In the genomic region with DNA sequence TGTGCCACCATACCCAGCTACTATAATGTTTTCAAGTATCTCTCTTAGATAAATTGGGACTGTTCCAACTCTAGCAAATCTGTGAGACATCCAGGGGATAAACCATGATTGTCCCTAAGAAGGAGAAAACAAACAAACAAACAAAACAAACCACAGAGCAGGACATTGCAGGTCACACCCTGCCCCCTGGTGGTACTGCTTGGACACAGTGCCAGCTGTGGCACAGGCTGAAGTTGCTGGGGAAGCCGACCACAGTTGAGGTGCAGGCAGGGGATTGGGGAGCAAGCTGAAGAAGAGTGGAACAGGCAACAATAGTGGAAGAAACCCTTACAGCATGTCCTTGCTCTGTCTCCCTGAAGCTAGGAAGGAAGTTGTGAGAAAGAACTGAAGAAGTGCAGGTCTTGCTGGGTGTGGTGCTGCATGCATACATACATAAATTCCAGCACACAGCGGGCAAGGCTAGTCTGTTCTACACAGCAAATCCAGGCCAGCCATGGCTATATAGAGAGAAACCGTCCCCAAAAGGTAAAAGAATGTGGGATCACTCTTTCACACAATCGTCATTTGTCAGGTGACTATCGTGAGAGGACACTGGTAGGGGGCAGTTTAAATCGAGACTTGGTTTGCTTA, we compare ENCODE assay signal across 9 mouse cellular contexts. TPM values are rescaled to one million over a fixed set of nuclear protein-coding genes. Genes with fewer than 3 reads are reported as not detected.
A peak's percentile ranks its signal among the peaks of the same experiment; 100 is the strongest.
DNase-seq lines count a peak whose midpoint lies in the region; ATAC-seq and TF ChIP-seq lines count a peak whose summit lies in the region.
"Had no signal": no experiment of that assay in that cellular context is flagged by ENCODE, and none has a peak within 500 bp of the region (broad histone marks: within the 10 kb centered on the region; RNA-seq: fewer than 3 reads in every experiment).

No protein-coding gene starts in this region.

- DNase-seq in forebrain, postnatal 0 days = no peak
- DNase-seq in midbrain, embryonic 10.5 days (ENCODE audit: low spot score) = peak; percentile 30
- DNase-seq in midbrain, embryonic 11.5 days (ENCODE audit: low spot score, missing footprints) = no peak
- DNase-seq in adrenal gland, postnatal 25 days = peak; percentile 53
- peak; percentile 47 to 86 for DNase-seq in kidney, postnatal 36 days
- peak in 1 of 2 experiments; percentile 27 for DNase-seq in spleen, adult 2 months (ENCODE audit: low read depth in 1 of 2, low spot score in 2 of 2)
- no peak for DNase-seq in forebrain, embryonic 10.5 days (ENCODE audit: extremely low spot score, low spot score)

- TF ChIP-seq CTCF in forebrain, postnatal 0 days (IDR thresholded peaks at IDR 0.05; ENCODE audit: low read depth) = peak; percentile 75
- TF ChIP-seq CTCF in spleen, adult 2 months (IDR thresholded peaks at IDR 0.05; ENCODE audit: extremely low read depth, insufficient read depth, insufficient read length, insufficient replicate concordance) = peak; percentile 55; the same call in 1 of the 2 replicates

- H3K4me3 ChIP-seq in forebrain, postnatal 0 days (ENCODE audit: low read depth, low read length) = no peak overlapping the region
- H3K4me3 ChIP-seq in forebrain, embryonic 12.5 days (replicated peaks) = no peak overlapping the region
- no peak overlapping the region for H3K4me3 ChIP-seq in midbrain, embryonic 10.5 days
- no peak overlapping the region for H3K4me3 ChIP-seq in midbrain, embryonic 11.5 days (ENCODE audit: low read depth, low read length)
- H3K4me3 ChIP-seq in spleen, adult 2 months (ENCODE audit: extremely low read depth, insufficient read depth, insufficient read length) = no peak overlapping the region
- H3K4me3 ChIP-seq in forebrain, embryonic 10.5 days = no peak overlapping the region
- H3K4me3 ChIP-seq: hindbrain, embryonic 15.5 days had no signal

- H3K9ac ChIP-seq in forebrain, postnatal 0 days = no peak overlapping the region
- H3K9ac ChIP-seq in forebrain, embryonic 12.5 days = no peak overlapping the region
- H3K9ac ChIP-seq in midbrain, embryonic 11.5 days (ENCODE audit: low read length) = no peak overlapping the region
- H3K9ac ChIP-seq: hindbrain, embryonic 15.5 days had no signal

- H3K4me1 ChIP-seq in forebrain, postnatal 0 days (ENCODE audit: insufficient read depth) = peaks cover 4% of the 10 kb centered on the region; the same call in 1 of the 2 replicates
- H3K4me1 ChIP-seq in forebrain, embryonic 12.5 days = peaks cover 15% of the 10 kb centered on the region
- peaks cover 18% of the 10 kb centered on the region for H3K4me1 ChIP-seq in midbrain, embryonic 10.5 days
- peaks cover 8% of the 10 kb centered on the region; the same call in 1 of the 2 replicates for H3K4me1 ChIP-seq in midbrain, embryonic 11.5 days (ENCODE audit: control insufficient read depth, insufficient read depth, low read length)
- peaks cover 8% of the 10 kb centered on the region; the same call in 1 of the 2 replicates for H3K4me1 ChIP-seq in spleen, adult 2 months (ENCODE audit: control insufficient read depth, insufficient read depth, insufficient read length)
- peaks cover 20% of the 10 kb centered on the region for H3K4me1 ChIP-seq in forebrain, embryonic 10.5 days

- H3K36me3 ChIP-seq in forebrain, postnatal 0 days (ENCODE audit: insufficient read depth) = no peaks in the 10 kb centered on the region
- H3K36me3 ChIP-seq in forebrain, embryonic 12.5 days (replicated peaks) = no peaks in the 10 kb centered on the region
- H3K36me3 ChIP-seq in midbrain, embryonic 10.5 days = no peaks in the 10 kb centered on the region
- H3K36me3 ChIP-seq in midbrain, embryonic 11.5 days (ENCODE audit: control insufficient read depth, insufficient read depth, low read length) = no peaks in the 10 kb centered on the region
- H3K36me3 ChIP-seq in spleen, adult 2 months (ENCODE audit: control insufficient read depth, insufficient read depth, low read length) = no peaks in the 10 kb centered on the region
- H3K36me3 ChIP-seq in forebrain, embryonic 10.5 days (replicated peaks) = no peaks in the 10 kb centered on the region
- H3K36me3 ChIP-seq: hindbrain, embryonic 15.5 days had no signal

- no peaks in the 10 kb centered on the region for H3K9me3 ChIP-seq in forebrain, postnatal 0 days (ENCODE audit: low read length)
- no peaks in the 10 kb centered on the region for H3K9me3 ChIP-seq in forebrain, embryonic 12.5 days
- no peaks in the 10 kb centered on the region for H3K9me3 ChIP-seq in midbrain, embryonic 10.5 days (replicated peaks)
- H3K9me3 ChIP-seq in midbrain, embryonic 11.5 days (ENCODE audit: control insufficient read depth, low read length) = no peaks in the 10 kb centered on the region
- H3K9me3 ChIP-seq in forebrain, embryonic 10.5 days = no peaks in the 10 kb centered on the region
- H3K9me3 ChIP-seq: hindbrain, embryonic 15.5 days had no signal

- no peaks in the 10 kb centered on the region for H3K27me3 ChIP-seq in forebrain, postnatal 0 days (ENCODE audit: insufficient read depth, low read length)
- H3K27me3 ChIP-seq in forebrain, embryonic 12.5 days = 0 out of 2 replicates have a peak, but pooled peaks cover 3% of the 10 kb centered on the region
- peaks cover 9% of the 10 kb centered on the region; the same call in 1 of the 2 replicates for H3K27me3 ChIP-seq in midbrain, embryonic 10.5 days (ENCODE audit: low read depth, poor library complexity, severe bottlenecking)
- no peaks in the 10 kb centered on the region for H3K27me3 ChIP-seq in midbrain, embryonic 11.5 days (ENCODE audit: control insufficient read depth, insufficient read depth, low read length)
- no peaks in the 10 kb centered on the region for H3K27me3 ChIP-seq in spleen, adult 2 months (ENCODE audit: control insufficient read depth, insufficient read depth, low read length)
- H3K27me3 ChIP-seq in forebrain, embryonic 10.5 days (ENCODE audit: poor library complexity, severe bottlenecking) = peaks cover 11% of the 10 kb centered on the region
- H3K27me3 ChIP-seq: hindbrain, embryonic 15.5 days had no signal

- TF ChIP-seq POLR2A in spleen, adult 2 months (IDR thresholded peaks at IDR 0.05; ENCODE audit: low read depth, low read length) = no peak

- ATAC-seq in forebrain, postnatal 0 days = no peak
- ATAC-seq in forebrain, embryonic 12.5 days (ENCODE audit: low FRiP score) = no peak
- no peak for ATAC-seq in midbrain, embryonic 11.5 days (ENCODE audit: low FRiP score)

- no peak overlapping the region for H3K27ac ChIP-seq in forebrain, postnatal 0 days (ENCODE audit: low read depth, low read length)
- no peak overlapping the region for H3K27ac ChIP-seq in forebrain, embryonic 12.5 days
- no peak overlapping the region for H3K27ac ChIP-seq in midbrain, embryonic 10.5 days (replicated peaks)
- H3K27ac ChIP-seq in midbrain, embryonic 11.5 days (ENCODE audit: low read depth, low read length) = no peak overlapping the region
- no peak overlapping the region for H3K27ac ChIP-seq in spleen, adult 2 months (ENCODE audit: insufficient read depth, low read length)
- no peak overlapping the region for H3K27ac ChIP-seq in forebrain, embryonic 10.5 days
- H3K27ac ChIP-seq: hindbrain, embryonic 15.5 days had no signal

- WGBS in forebrain, postnatal 0 days = 54% methylated on average over 6 of the region's 6 CpGs
- 61% methylated on average over 6 of the region's 6 CpGs for WGBS in forebrain, embryonic 12.5 days
- 58% methylated on average over 6 of the region's 6 CpGs for WGBS in midbrain, embryonic 10.5 days
- WGBS in midbrain, embryonic 11.5 days = 57% methylated on average over 6 of the region's 6 CpGs
- WGBS in spleen, adult 2 months = 65% methylated on average over 6 of the region's 6 CpGs
- WGBS in forebrain, embryonic 10.5 days = 58% methylated on average over 6 of the region's 6 CpGs

- no peak overlapping the region for H3K4me2 ChIP-seq in forebrain, postnatal 0 days (ENCODE audit: low read depth)
- no peak overlapping the region for H3K4me2 ChIP-seq in forebrain, embryonic 12.5 days
- H3K4me2 ChIP-seq in midbrain, embryonic 11.5 days = no peak overlapping the region
- H3K4me2 ChIP-seq: hindbrain, embryonic 15.5 days had no signal

RNA-seq across cellular contexts. Expression of gene Pck2, which starts 3.8 kb away (rescaled TPM):
- total RNA-seq in forebrain, postnatal 0 days (2014; rRNA removed) = 23.6 and 24.5 TPM in 2 replicates
- polyA plus RNA-seq in forebrain, postnatal 0 days (2015; fragmentation: Nextera tagmentation; extraction: Ambion mirVana) = 9.8 and 12.5 TPM in 2 replicates
- 19.0 and 19.8 TPM in 2 replicates for polyA plus RNA-seq in forebrain, embryonic 12.5 days (2016; fragmentation: Nextera tagmentation; extraction: Ambion mirVana)
- 16.5 and 18.5 TPM in 2 replicates for polyA plus RNA-seq in midbrain, embryonic 10.5 days (2016; fragmentation: Nextera tagmentation; extraction: Ambion mirVana)
- polyA plus RNA-seq in midbrain, embryonic 11.5 days (2014; fragmentation: Nextera tagmentation; extraction: Ambion mirVana) = 10.0 and 10.7 TPM in 2 replicates
- 33.9 and 46.2 TPM in 2 replicates for total RNA-seq in adrenal gland, postnatal 25 days (2021)
- polyA plus RNA-seq in spleen, adult 2 months (2012; rRNA removed) = 47.9 and 53.3 TPM in 2 replicates
- polyA plus RNA-seq in forebrain, embryonic 10.5 days (2016; fragmentation: Nextera tagmentation; extraction: Ambion mirVana) = 18.3 and 20.0 TPM in 2 replicates

RNA-seq across cellular contexts. Expression of gene Nrl, which starts 11.4 kb away (rescaled TPM):
- total RNA-seq in forebrain, postnatal 0 days (2014; rRNA removed) = 2.0 and 2.7 TPM in 2 replicates
- 0.21 TPM in 1 of 2 replicates, not detected in the other for polyA plus RNA-seq in forebrain, postnatal 0 days (2015; fragmentation: Nextera tagmentation; extraction: Ambion mirVana)
- polyA plus RNA-seq in forebrain, embryonic 12.5 days (2016; fragmentation: Nextera tagmentation; extraction: Ambion mirVana) = not detected in 2 replicates
- not detected in 2 replicates for polyA plus RNA-seq in midbrain, embryonic 10.5 days (2016; fragmentation: Nextera tagmentation; extraction: Ambion mirVana)
- polyA plus RNA-seq in midbrain, embryonic 11.5 days (2014; fragmentation: Nextera tagmentation; extraction: Ambion mirVana) = not detected in 2 replicates
- total RNA-seq in adrenal gland, postnatal 25 days (2021) = not detected in 2 replicates
- 0.02 and 0.40 TPM in 2 replicates for polyA plus RNA-seq in spleen, adult 2 months (2012; rRNA removed)
- not detected in 2 replicates for polyA plus RNA-seq in forebrain, embryonic 10.5 days (2016; fragmentation: Nextera tagmentation; extraction: Ambion mirVana)

RNA-seq across cellular contexts. Expression of gene Dcaf11, which starts 23.6 kb away (rescaled TPM):
- total RNA-seq in forebrain, postnatal 0 days (2014; rRNA removed) = 101 and 104 TPM in 2 replicates
- polyA plus RNA-seq in forebrain, postnatal 0 days (2015; fragmentation: Nextera tagmentation; extraction: Ambion mirVana) = 89.4 and 103 TPM in 2 replicates
- polyA plus RNA-seq in forebrain, embryonic 12.5 days (2016; fragmentation: Nextera tagmentation; extraction: Ambion mirVana) = 103 and 105 TPM in 2 replicates
- polyA plus RNA-seq in midbrain, embryonic 10.5 days (2016; fragmentation: Nextera tagmentation; extraction: Ambion mirVana) = 78.5 and 90.8 TPM in 2 replicates
- 76.4 and 85.4 TPM in 2 replicates for polyA plus RNA-seq in midbrain, embryonic 11.5 days (2014; fragmentation: Nextera tagmentation; extraction: Ambion mirVana)
- 131 and 160 TPM in 2 replicates for total RNA-seq in adrenal gland, postnatal 25 days (2021)
- polyA plus RNA-seq in spleen, adult 2 months (2012; rRNA removed) = 73.4 and 77.6 TPM in 2 replicates
- polyA plus RNA-seq in forebrain, embryonic 10.5 days (2016; fragmentation: Nextera tagmentation; extraction: Ambion mirVana) = 68.1 and 73.3 TPM in 2 replicates

RNA-seq across cellular contexts. Expression of gene A730061H03Rik, which starts 24.0 kb away (rescaled TPM):
- total RNA-seq in forebrain, postnatal 0 days (2014; rRNA removed) = not detected in 2 replicates
- polyA plus RNA-seq in forebrain, postnatal 0 days (2015; fragmentation: Nextera tagmentation; extraction: Ambion mirVana) = not detected in 2 replicates
- polyA plus RNA-seq in forebrain, embryonic 12.5 days (2016; fragmentation: Nextera tagmentation; extraction: Ambion mirVana) = 0.64 TPM in 1 of 2 replicates, not detected in the other
- 0.30 TPM in 1 of 2 replicates, not detected in the other for polyA plus RNA-seq in midbrain, embryonic 10.5 days (2016; fragmentation: Nextera tagmentation; extraction: Ambion mirVana)
- polyA plus RNA-seq in midbrain, embryonic 11.5 days (2014; fragmentation: Nextera tagmentation; extraction: Ambion mirVana) = 0.92 TPM in 1 of 2 replicates, not detected in the other
- 2.6 TPM in 1 of 2 replicates, not detected in the other for total RNA-seq in adrenal gland, postnatal 25 days (2021)
- polyA plus RNA-seq in spleen, adult 2 months (2012; rRNA removed) = 5.6 and 6.3 TPM in 2 replicates
- polyA plus RNA-seq in forebrain, embryonic 10.5 days (2016; fragmentation: Nextera tagmentation; extraction: Ambion mirVana) = not detected in 2 replicates

RNA-seq across cellular contexts. Expression of gene Cpne6, which starts 26.0 kb away (rescaled TPM):
- total RNA-seq in forebrain, postnatal 0 days (2014; rRNA removed) = 32.5 and 39.6 TPM in 2 replicates
- polyA plus RNA-seq in forebrain, postnatal 0 days (2015; fragmentation: Nextera tagmentation; extraction: Ambion mirVana) = 48.7 and 49.9 TPM in 2 replicates
- 0.55 and 0.90 TPM in 2 replicates for polyA plus RNA-seq in forebrain, embryonic 12.5 days (2016; fragmentation: Nextera tagmentation; extraction: Ambion mirVana)
- polyA plus RNA-seq in midbrain, embryonic 10.5 days (2016; fragmentation: Nextera tagmentation; extraction: Ambion mirVana) = 0.36 and 0.48 TPM in 2 replicates
- polyA plus RNA-seq in midbrain, embryonic 11.5 days (2014; fragmentation: Nextera tagmentation; extraction: Ambion mirVana) = 0.23 and 0.26 TPM in 2 replicates
- 0.12 TPM in 1 of 2 replicates, not detected in the other for total RNA-seq in adrenal gland, postnatal 25 days (2021)
- 0.02 TPM in 1 of 2 replicates, not detected in the other for polyA plus RNA-seq in spleen, adult 2 months (2012; rRNA removed)
- polyA plus RNA-seq in forebrain, embryonic 10.5 days (2016; fragmentation: Nextera tagmentation; extraction: Ambion mirVana) = 0.05 and 0.14 TPM in 2 replicates

Comparison
In these comparisons a context has a peak if more than half of its experiments do, and no peak if none do; other contexts are left out.
1. DNase-seq: peak in midbrain, embryonic 10.5 days (single experiment), adrenal gland, postnatal 25 days (single experiment) and kidney, postnatal 36 days (2 of 2); none in forebrain, postnatal 0 days (single experiment), midbrain, embryonic 11.5 days (single experiment) and forebrain, embryonic 10.5 days (single experiment).